Mouse (Mus musculus) olfactory bulb, adult 2 months (tissue): ENCODE measurements around the gene Xylt1.

Experiments
- CTCF ChIP-seq: fragments of 200-500 bp; IDR thresholded peaks from 2 replicates; pipeline ENCODE4 v1.5.1; 2012; ENCODE audit warnings: low read depth, mild to moderate bottlenecking, low read length, moderate library complexity; ENCODE audit not compliant: insufficient read depth
- POLR2A ChIP-seq: fragments of 200-500 bp; IDR thresholded peaks from 2 replicates; pipeline ENCODE4 v1.6.1; 2012; ENCODE audit warnings: mild to moderate bottlenecking, low read depth, low read length, moderate library complexity; ENCODE audit not compliant: insufficient read depth

GRCm38 (mm10) chr7:117426366-117426765 lies 45.6 kb downstream of the Xylt1 start:
- TF ChIP-seq POLR2A (no peak), CTCF (no peak)
